Mouse (Mus musculus) olfactory bulb, adult 2 months (tissue): ENCODE data around the gene Kcnh3.

Experiments used
- CTCF ChIP-seq: fragments of 200-500 bp; IDR thresholded peaks from 2 replicates; pipeline ENCODE4 v1.5.1; 2012; ENCODE audit warnings: low read depth, mild to moderate bottlenecking, low read length, moderate library complexity; ENCODE audit not compliant: insufficient read depth
- POLR2A ChIP-seq: fragments of 200-500 bp; IDR thresholded peaks from 2 replicates; pipeline ENCODE4 v1.6.1; 2012; ENCODE audit warnings: mild to moderate bottlenecking, low read depth, low read length, moderate library complexity; ENCODE audit not compliant: insufficient read depth

- TF ChIP-seq CTCF (no peak), POLR2A (no peak)
These were observed 8.8 kb upstream of the Kcnh3 start for GRCm38 (mm10) chr15:99215741-99216463.
